Mouse (Mus musculus): ENCODE results near the gene Tmem177.

GRCm38 (mm10) chr1:119954680-119955079, 41.7 kb upstream of the Tmem177 start:
- TF ChIP-seq CTCF (IDR thresholded peaks at IDR 0.05; ENCODE audit: control insufficient read depth, insufficient read depth, insufficient read length), result no peak
- no peak for TF ChIP-seq USF1 (IDR thresholded peaks at IDR 0.05; ENCODE audit: low read depth)
- TF ChIP-seq MAX (IDR thresholded peaks at IDR 0.05), result no peak
